Mouse (Mus musculus) adrenal gland, postnatal 4 days (tissue): ENCODE results near the gene Amigo2. TPM values are rescaled to one million over a fixed set of nuclear protein-coding genes. Genes with fewer than 3 reads are reported as not detected.

Experiments
- DNase-seq, 2 experiments: peaks; one replicate each; pipeline ENCODE4 v3.0.0; 2021 to 2022; ENCODE audit warnings: low spot score in 2 of 2, mixed read lengths in 2 of 2
- long read RNA-seq, 2 experiments: library from polyadenylated mRNA; stranded (forward); transcript quantifications; one replicate each; pipeline ENCODE4 v2.0.0; 2021
- total RNA-seq, 2 experiments: library from RNA; stranded (reverse); gene quantifications; 2 replicates each; pipeline ENCODE4 v1.2.3; 2021

Gene Amigo2
- 10 to 100 TPM; 14.9 to 15.2 TPM for total RNA-seq
- long read RNA-seq, experiment 1, transcript Amigo2-202 (1 exons, 2,998 nt) = major isoform, 5 of 22 reads
- long read RNA-seq, experiment 1, partial matches to known transcripts = 0 of 22 reads
- long read RNA-seq, experiment 1, other reads (novel, unspliced or antisense) = 14 of 22 reads
- long read RNA-seq, experiment 2, transcript Amigo2-202 (1 exons, 2,998 nt) = major isoform, 8 of 32 reads
- long read RNA-seq, experiment 2, partial matches to known transcripts = 0 of 32 reads
- long read RNA-seq, experiment 2, other reads (novel, unspliced or antisense) = 22 of 32 reads

- DNase-seq = peak; percentile 38 to 40
These were observed at the start of gene Amigo2, which contains the start of gene Pced1b for GRCm38 (mm10) chr15:97246911-97247790. Amigo2 (minus strand) TSS chr15:97247287. Pced1b (plus strand) TSS chr15:97247107.

GRCm38 (mm10) chr15:97291291-97292050 lies 44.4 kb upstream of the Amigo2 start:
- no peak for DNase-seq

- DNase-seq = no peak
These were observed 43.3 kb upstream of the Amigo2 start for GRCm38 (mm10) chr15:97290351-97290750.

- no peak for DNase-seq
These were observed 42.1 kb upstream of the Amigo2 start for GRCm38 (mm10) chr15:97289176-97289575.

GRCm38 (mm10) chr15:97288690-97289089 lies 41.6 kb upstream of the Amigo2 start:
- no peak for DNase-seq

GRCm38 (mm10) chr15:97287436-97288143 lies 40.5 kb upstream of the Amigo2 start:
- DNase-seq = no peak

GRCm38 (mm10) chr15:97286731-97287130 lies 39.6 kb upstream of the Amigo2 start:
- DNase-seq = no peak

- DNase-seq = no peak
These were observed 38.7 kb upstream of the Amigo2 start for GRCm38 (mm10) chr15:97285665-97286212.

GRCm38 (mm10) chr15:97284201-97284600 lies 37.1 kb upstream of the Amigo2 start:
- DNase-seq = no peak

GRCm38 (mm10) chr15:97282572-97282881 lies 35.4 kb upstream of the Amigo2 start:
- DNase-seq = no peak

GRCm38 (mm10) chr15:97281712-97282571 lies 34.9 kb upstream of the Amigo2 start:
- no peak for DNase-seq

GRCm38 (mm10) chr15:97280776-97281175 lies 33.7 kb upstream of the Amigo2 start:
- no peak for DNase-seq

GRCm38 (mm10) chr15:97280131-97280530 lies 33.0 kb upstream of the Amigo2 start:
- no peak for DNase-seq

- DNase-seq = no peak
These were observed 31.4 kb upstream of the Amigo2 start for GRCm38 (mm10) chr15:97278340-97278948.

- no peak for DNase-seq
These were observed 30.2 kb upstream of the Amigo2 start for GRCm38 (mm10) chr15:97277328-97277727.

GRCm38 (mm10) chr15:97276660-97277153 lies 29.6 kb upstream of the Amigo2 start:
- DNase-seq = no peak

- DNase-seq = no peak
These were observed 28.7 kb upstream of the Amigo2 start for GRCm38 (mm10) chr15:97275626-97276395.

- DNase-seq = no peak
These were observed 25.7 kb upstream of the Amigo2 start for GRCm38 (mm10) chr15:97272831-97273230.
